Mouse (Mus musculus) ES-E14 (cell line): ENCODE data around the gene Gsk3b. TPM values are rescaled to one million over a fixed set of nuclear protein-coding genes. Genes with fewer than 3 reads are reported as not detected.
A peak's percentile ranks its signal among the peaks of the same experiment; 100 is the strongest.

Experiments
- DNase-seq: peaks from one replicate; pipeline ENCODE4 v3.0.0-alpha.2; 2013; ENCODE audit warnings: low read depth, low spot score
- H3K27ac ChIP-seq: 2 replicates; pipeline ENCODE4 v1.5.1; 2012; ENCODE audit warnings: low read depth, mild to moderate bottlenecking, low read length, moderate library complexity, mixed read lengths; ENCODE audit not compliant: poor library complexity, insufficient read depth, severe bottlenecking
- H3K36me3 ChIP-seq: 2 replicates; pipeline ENCODE4 v1.6.1; 2012; ENCODE audit warnings: mild to moderate bottlenecking, low read length, moderate library complexity, mixed read lengths; ENCODE audit not compliant: control insufficient read depth, poor library complexity, insufficient read depth, severe bottlenecking
- H3K4me1 ChIP-seq, 2 experiments: fragments of 150-350 bp in 1 of 2; sonication (generic) in 1 of 2; 2 replicates each; pipeline ENCODE4 v1.6.1; 2012; ENCODE audit warnings: low read length in 2 of 2, mild to moderate bottlenecking in 1 of 2, mixed read lengths in 1 of 2; ENCODE audit not compliant: control insufficient read depth in 2 of 2, insufficient read depth in 2 of 2, poor library complexity in 1 of 2
- H3K4me3 ChIP-seq, 2 experiments: fragments of 150-350 bp in 1 of 2; sonication (generic) in 1 of 2; 2 replicates each; pipeline ENCODE4 v1.5.1; 2012; ENCODE audit warnings: low read length in 2 of 2, low read depth in 1 of 2, mild to moderate bottlenecking in 1 of 2, mixed read lengths in 1 of 2; ENCODE audit not compliant: insufficient read depth in 1 of 2, poor library complexity in 1 of 2, severe bottlenecking in 1 of 2
- H3K9ac ChIP-seq: 2 replicates; pipeline ENCODE4 v1.6.1; 2012; ENCODE audit warnings: low read depth, mild to moderate bottlenecking, low read length, mixed read lengths; ENCODE audit not compliant: poor library complexity, insufficient read depth, severe bottlenecking
- H3K9me3 ChIP-seq: fragments of 150-350 bp; sonication (generic); 2 replicates; pipeline ENCODE4 v1.6.1; 2012; ENCODE audit warnings: low read depth, mild to moderate bottlenecking, low read length; ENCODE audit not compliant: control insufficient read depth, insufficient read depth
- CHD2 ChIP-seq: IDR thresholded peaks from 2 replicates; pipeline ENCODE4 v1.6.1; 2014; ENCODE audit warnings: mild to moderate bottlenecking, low read depth, low read length, inconsistent platforms
- HCFC1 ChIP-seq: IDR thresholded peaks from 2 replicates; pipeline ENCODE4 v1.6.1; 2012; ENCODE audit warnings: low read length, inconsistent platforms, borderline replicate concordance; ENCODE audit not compliant: insufficient read depth
- MAFK ChIP-seq: IDR thresholded peaks from 2 replicates; pipeline ENCODE4 v1.6.1; 2014; ENCODE audit warnings: mild to moderate bottlenecking, low read depth, low read length, inconsistent platforms; ENCODE audit not compliant: insufficient read depth
- ZC3H11A ChIP-seq: IDR thresholded peaks from 2 replicates; pipeline ENCODE4 v1.6.1; 2012; ENCODE audit warnings: low read depth, mild to moderate bottlenecking, inconsistent platforms, low read length, borderline replicate concordance
- ZNF384 ChIP-seq: IDR thresholded peaks from 2 replicates; pipeline ENCODE4 v1.6.1; 2012; ENCODE audit warnings: low read depth, low read length, inconsistent platforms
- in situ Hi-C, 2 experiments: fragments of 600-800 bp; cut with MboI; formaldehyde crosslinking; loops; one replicate each; pipeline ENCODE4 v1.15.1; 2025; ENCODE audit warnings: low sequenced_read_pairs in 2 of 2, inconsistent platforms in 1 of 2; ENCODE audit not compliant: unreplicated experiment in 2 of 2
- total RNA-seq: library from RNA; depleted of rRNA; stranded (reverse); fragments of 300-350 nt; gene quantifications from 2 replicates; pipeline ENCODE4 v1.2.3, GENCODE M21; 2012

Gene Gsk3b
- total RNA-seq, 1 experiment: 19.5 TPM

GRCm38 (mm10) chr16:38239729-38240128 is 150.9 kb downstream of the Gsk3b start:
- TF ChIP-seq ZC3H11A (peak; percentile 28; the same call in 1 of the 2 replicates), ZNF384 (no peak)
- Histone ChIP-seq H3K4me3 (no peak overlapping the region), H3K27ac (no peak overlapping the region), H3K4me1 (no peaks in the 10 kb centered on the region), H3K36me3 (peaks cover 4% of the 10 kb centered on the region; the same call in 1 of the 2 replicates), H3K9me3 (no peaks in the 10 kb centered on the region), H3K9ac (no peak overlapping the region)
- peak; percentile 49 for DNase-seq
- in situ Hi-C loops: no loop called here

GRCm38 (mm10) chr16:38240167-38240566 is 151.4 kb downstream of the Gsk3b start:
- TF ChIP-seq ZNF384 (no peak), HCFC1 (no peak), MAFK (no peak), ZC3H11A (no peak), CHD2 (no peak)
- H3K4me1 ChIP-seq: no peaks in the 10 kb centered on the region
- in situ Hi-C loops: no loop called here
- H3K9ac ChIP-seq: no peak overlapping the region
- no peak for DNase-seq
- H3K36me3 ChIP-seq: peaks cover 4% of the 10 kb centered on the region; the same call in 1 of the 2 replicates
- no peak overlapping the region for H3K4me3 ChIP-seq
- H3K27ac ChIP-seq: no peak overlapping the region
- H3K9me3 ChIP-seq: no peaks in the 10 kb centered on the region

GRCm38 (mm10) chr16:38244111-38244510 is 155.3 kb downstream of the Gsk3b start:
- in situ Hi-C loops: no loop called here
- Histone ChIP-seq H3K36me3 (peaks cover 4% of the 10 kb centered on the region; the same call in 1 of the 2 replicates), H3K4me3 (no peak overlapping the region), H3K9me3 (no peaks in the 10 kb centered on the region), H3K4me1 (peaks cover 5 to 6% of the 10 kb centered on the region in 2 experiments; a peak in 2 of 4 replicates), H3K9ac (no peak overlapping the region), H3K27ac (no peak overlapping the region)
- no peak for DNase-seq
- no peak for TF ChIP-seq HCFC1
- TF ChIP-seq CHD2: no peak
- peak; percentile 41; the same call in 1 of the 2 replicates for TF ChIP-seq ZNF384

- in situ Hi-C loops: no loop called here
- H3K36me3 ChIP-seq: peaks cover under 1% of the 10 kb centered on the region; the same call in 1 of the 2 replicates
- H3K4me1 ChIP-seq: peaks cover 5 to 6% of the 10 kb centered on the region in 2 experiments; a peak in 2 of 4 replicates
- H3K4me3 ChIP-seq: no peak overlapping the region
- H3K9ac ChIP-seq: no peak overlapping the region
- H3K27ac ChIP-seq: no peak overlapping the region
- no peaks in the 10 kb centered on the region for H3K9me3 ChIP-seq
- TF ChIP-seq HCFC1: no peak
- no peak for TF ChIP-seq ZNF384
- TF ChIP-seq ZC3H11A: no peak
- no peak for TF ChIP-seq CHD2
- no peak for TF ChIP-seq MAFK
- DNase-seq: no peak
Observed at GRCm38 (mm10) chr16:38245379-38245778, 156.6 kb downstream of the Gsk3b start.

GRCm38 (mm10) chr16:38245849-38246585 is 157.2 kb downstream of the Gsk3b start:
- Histone ChIP-seq H3K4me3 (no peak overlapping the region), H3K9ac (no peak overlapping the region), H3K4me1 (peaks cover 5 to 6% of the 10 kb centered on the region in 2 experiments; a peak in 2 of 4 replicates), H3K36me3 (no peaks in the 10 kb centered on the region), H3K9me3 (no peaks in the 10 kb centered on the region), H3K27ac (no peak overlapping the region)
- in situ Hi-C loops: no loop called here
- DNase-seq: no peak
- TF ChIP-seq CHD2 (no peak), ZNF384 (no peak), HCFC1 (no peak), ZC3H11A (no peak), MAFK (no peak)
